Mouse (Mus musculus) embryonic stem cell, embryonic (primary cell): ENCODE results near the gene Coro1a.
"Not testable (repeated sequence)": the region's sequence is repeated elsewhere in the genome, so short reads cannot be mapped to it uniquely, and the experiment has no call there.

Experiments
- CTCF ChIA-PET, 4 experiments: fragments of 300-600 bp in 2 of 4; fragments of 350-600 bp in 2 of 4; sonication (Branson Sonifier 250); formaldehyde crosslinking; loops; one replicate each; lab custom pipeline; 2022; ENCODE audit warnings: inconsistent platforms in 2 of 4; lab: Charles Lee
- POLR2A ChIA-PET, 4 experiments: fragments of 300-600 bp in 2 of 4; fragments of 350-600 bp in 2 of 4; sonication (Branson Sonifier 250); formaldehyde crosslinking; loops; one replicate each; lab custom pipeline; 2022; ENCODE audit warnings: antibody characterized with exemption in 4 of 4, inconsistent platforms in 1 of 4; lab: Charles Lee

Coro1a gene

GRCm38 (mm10) chr7:126697838-126698237 lies 9.7 kb downstream of the Coro1a start:
- POLR2A ChIA-PET = interaction anchor here (0.6 to 3.1 kb wide), 8 partner anchors 38 to 529 kb away, joined by 3 to 14 read pairs (median 4); partner anchors contain the start of genes Apobr (in 1 of the 4) and Eif3c (in 1 of the 4)
- CTCF ChIA-PET = interaction anchor here in 1 of 4 experiments (1.4 kb wide), 1 partner anchor 110 kb away, joined by 4 read pairs; no protein-coding TSS in a partner anchor

- ChIA-PET POLR2A (interaction anchor here in 3 of 4 experiments (0.6 to 3.1 kb wide), 13 partner anchors 8 to 510 kb away, joined by 3 to 14 read pairs (median 3); partner anchors contain the start of genes Apobr (in 1 of the 3), Eif3c (in 1 of the 3) and Sh2b1 (in 1 of the 3)), CTCF (interaction anchor here in 2 of 4 experiments (0.5 to 1.5 kb wide), 8 partner anchors 20 to 529 kb away, joined by 3 to 4 read pairs (median 3); no protein-coding TSS in a partner anchor)
Observed at GRCm38 (mm10) chr7:126696886-126697285, 10.7 kb downstream of the Coro1a start.

GRCm38 (mm10) chr7:126696303-126696702 lies 11.3 kb downstream of the Coro1a start:
- POLR2A ChIA-PET = interaction anchor here (0.6 to 3.1 kb wide), 12 partner anchors 8 to 511 kb away, joined by 3 to 14 read pairs (median 3); partner anchors contain the start of genes Apobr (in 1 of the 4), Coro1a (in 1 of the 4), Eif3c (in 1 of the 4) and Sh2b1 (in 1 of the 4)
- CTCF ChIA-PET = interaction anchor here in 2 of 4 experiments (0.5 to 1.5 kb wide), 7 partner anchors 20 to 530 kb away, joined by 3 to 4 read pairs (median 3); no protein-coding TSS in a partner anchor

- ChIA-PET CTCF (interaction anchor here in 2 of 4 experiments (0.9 to 1.5 kb wide), 4 partner anchors 21 to 408 kb away, joined by 3 read pairs; no protein-coding TSS in a partner anchor), POLR2A (interaction anchor here in 3 of 4 experiments (0.6 to 3.1 kb wide), 9 partner anchors 9 to 512 kb away, joined by 3 to 14 read pairs (median 3); partner anchors contain the start of genes Apobr (in 1 of the 3), Coro1a (in 1 of the 3), Eif3c (in 1 of the 3) and Sh2b1 (in 1 of the 3))
Observed at GRCm38 (mm10) chr7:126695631-126696207, 11.9 kb downstream of the Coro1a start, which contains the start of gene Slx1b. Slx1b (minus strand) TSS chr7:126695784.

- POLR2A ChIA-PET = interaction anchor here in 2 of 4 experiments (0.9 to 6.0 kb wide), 15 partner anchors 9 to 423 kb away, joined by 3 to 60 read pairs (median 6); partner anchors contain the start of genes Apobr (in 1 of the 2), Cln3 (in 1 of the 2), Coro1a (in 1 of the 2) and Sbk1 (in 1 of the 2)
- CTCF ChIA-PET = interaction anchor here in 2 of 4 experiments (0.9 to 2.6 kb wide), 5 partner anchors 9 to 108 kb away, joined by 4 to 22 read pairs (median 8); partner anchors contain the start of gene Sgf29 (in 2 of the 2)
Observed at GRCm38 (mm10) chr7:126695210-126695611, 12.4 kb downstream of the Coro1a start, which contains the start of gene Bola2. Bola2 (plus strand) TSS chr7:126695401.

GRCm38 (mm10) chr7:126694441-126695051 lies 13.0 kb downstream of the Coro1a start:
- ChIA-PET CTCF (interaction anchor here (0.6 to 2.6 kb wide), 15 partner anchors 10 to 157 kb away, joined by 3 to 22 read pairs (median 4); partner anchors contain the start of gene Sgf29 (in 3 of the 4)), POLR2A (interaction anchor here in 3 of 4 experiments (0.7 to 6.0 kb wide), 27 partner anchors 8 to 423 kb away, joined by 3 to 60 read pairs (median 4); partner anchors contain the start of genes Sgf29 (in 2 of the 3), Apobr (in 1 of the 3), Cln3 (in 1 of the 3) and Coro1a (in 1 of the 3))

DNA sequence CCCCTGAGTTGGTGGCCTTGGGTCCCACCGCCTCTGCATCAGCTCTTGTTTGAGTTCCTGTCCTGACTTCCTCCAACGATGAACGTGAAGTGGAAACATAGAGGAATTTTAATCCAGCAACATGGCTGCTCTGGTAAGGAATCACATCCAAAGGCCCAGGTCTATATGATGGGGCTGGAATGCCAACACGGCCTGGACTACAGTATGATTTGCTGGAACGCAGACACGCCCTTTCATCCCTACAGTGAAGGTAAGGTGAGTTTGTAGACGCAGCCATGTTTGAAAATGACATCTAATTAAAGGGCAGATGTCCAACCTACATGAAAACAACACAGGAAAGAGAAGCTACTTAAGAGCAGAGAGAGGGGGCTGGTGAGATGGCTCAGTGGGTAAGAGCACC lies 13.8 kb downstream of the Coro1a start:
- POLR2A ChIA-PET = interaction anchor here in 3 of 4 experiments (0.5 to 6.0 kb wide), 54 partner anchors 10 to 1334 kb away, joined by 3 to 60 read pairs (median 4); partner anchors contain the start of genes Sgf29 (in 3 of the 3), Sh2b1 (in 2 of the 3), Apobr (in 1 of the 3) and Coro1a (in 1 of the 3)

DNA sequence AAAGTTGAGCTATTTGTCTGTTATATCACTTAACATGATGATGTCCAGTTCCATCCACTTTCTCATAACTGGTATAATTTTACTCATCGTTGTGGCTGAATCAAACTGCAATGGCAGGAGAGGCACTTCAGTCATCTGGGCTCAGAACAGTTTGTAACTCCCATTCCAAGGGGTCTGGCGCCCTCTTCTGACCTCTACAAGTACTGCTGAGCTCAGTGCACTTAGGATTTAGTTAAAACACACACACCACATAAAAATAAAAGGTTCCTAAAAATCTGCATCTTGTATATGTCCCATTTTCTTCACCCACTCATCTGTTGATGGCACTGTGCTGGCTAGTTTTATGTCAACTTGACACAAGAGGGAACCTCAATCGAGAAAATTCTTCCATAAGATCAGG lies 14.3 kb downstream of the Coro1a start:
- ChIA-PET CTCF (interaction anchor here (0.6 to 2.6 kb wide), 52 partner anchors 9 to 567 kb away, joined by 3 to 46 read pairs (median 4); partner anchors contain the start of genes Sgf29 (in 3 of the 4), Dctpp1 (in 1 of the 4), Eif3c (in 1 of the 4) and Pagr1a (in 1 of the 4)), POLR2A (interaction anchor here (0.5 to 6.0 kb wide), 53 partner anchors 10 to 1335 kb away, joined by 3 to 60 read pairs (median 4); partner anchors contain the start of genes Sgf29 (in 3 of the 4), Sh2b1 (in 2 of the 4), Eif3c (in 1 of the 4) and Sult1a1 (in 1 of the 4))

More for the DNA sequence above, 13.8 kb downstream of the Coro1a start:
- CTCF ChIA-PET = interaction anchor here (0.6 to 2.6 kb wide), 47 partner anchors 10 to 567 kb away, joined by 3 to 46 read pairs (median 4); partner anchors contain the start of genes Sgf29 (in 3 of the 4), Dctpp1 (in 1 of the 4), Eif3c (in 1 of the 4) and Pagr1a (in 1 of the 4)

DNA sequence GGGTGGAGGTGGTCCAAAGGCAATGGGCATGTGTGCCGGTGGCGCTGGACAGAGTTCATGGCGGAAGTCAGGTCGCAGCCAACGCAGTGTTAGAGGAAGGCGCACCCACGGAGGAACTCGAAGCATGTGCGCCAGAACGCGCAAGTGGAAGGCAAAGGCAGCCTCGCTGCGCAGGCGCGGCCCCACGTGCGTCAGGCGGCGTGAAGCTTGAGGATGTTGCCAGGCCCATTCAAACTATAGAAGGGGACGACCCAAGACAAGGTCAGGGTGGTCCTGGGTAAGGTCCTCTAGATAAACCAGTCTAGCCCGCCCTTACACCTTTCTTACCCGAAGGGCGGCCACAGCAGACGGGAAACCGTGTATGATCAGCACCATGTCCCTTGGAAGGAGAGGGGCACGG lies 15.2 kb downstream of the Coro1a start:
- ChIA-PET POLR2A (interaction anchor here in 2 of 4 experiments (0.8 to 6.0 kb wide), 20 partner anchors 8 to 128 kb away, joined by 3 to 60 read pairs (median 4); partner anchors contain the start of genes Sgf29 (in 2 of the 2), Sult1a1 (in 2 of the 2) and Eif3c (in 1 of the 2)), CTCF (interaction anchor here in 2 of 4 experiments (0.6 to 2.5 kb wide), 10 partner anchors 9 to 329 kb away, joined by 3 to 10 read pairs (median 3); partner anchors contain the start of gene Sgf29 (in 1 of the 2))

GRCm38 (mm10) chr7:126691676-126692075 lies 15.9 kb downstream of the Coro1a start:
- ChIA-PET CTCF (interaction anchor here in 3 of 4 experiments (0.5 to 2.5 kb wide), 7 partner anchors 12 to 160 kb away, joined by 3 to 10 read pairs (median 4); partner anchors contain the start of gene Sgf29 (in 1 of the 3)), POLR2A (interaction anchor here in 3 of 4 experiments (0.5 to 6.0 kb wide), 15 partner anchors 9 to 415 kb away, joined by 3 to 60 read pairs (median 4); partner anchors contain the start of genes Sgf29 (in 2 of the 3), Hirip3 (in 1 of the 3), Ino80e (in 1 of the 3) and Sult1a1 (in 1 of the 3))

DNA sequence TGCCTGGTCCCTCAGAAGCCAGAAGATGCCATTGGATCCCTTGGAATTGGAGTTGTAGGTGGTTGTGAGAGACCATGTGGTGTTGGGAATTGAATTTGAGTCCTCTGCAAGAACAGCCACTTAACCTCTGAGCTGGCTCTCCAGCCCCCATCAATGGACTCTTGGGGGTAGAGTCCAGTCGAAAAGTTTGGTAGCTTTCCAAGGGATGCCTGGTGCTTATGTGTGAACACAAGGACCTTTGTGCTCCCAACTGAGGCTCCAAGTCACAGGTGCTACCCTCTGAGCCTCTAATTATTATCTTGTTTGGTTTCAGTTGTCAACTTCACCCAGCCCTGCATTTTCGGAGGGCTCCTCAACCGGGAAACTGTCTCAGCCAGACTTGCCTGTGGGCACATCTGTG lies 16.9 kb downstream of the Coro1a start:
- ChIA-PET POLR2A (interaction anchor here in 3 of 4 experiments (0.5 to 6.0 kb wide), 9 partner anchors 9 to 544 kb away, joined by 3 to 60 read pairs (median 7); partner anchors contain the start of genes Sgf29 (in 2 of the 3) and Sult1a1 (in 1 of the 3)), CTCF (interaction anchor here in 1 of 4 experiments (1.5 kb wide), 1 partner anchor 11 kb away, joined by 3 read pairs; no protein-coding TSS in a partner anchor)

- ChIA-PET CTCF (interaction anchor here in 1 of 4 experiments (0.6 kb wide), 1 partner anchor 212 kb away, joined by 3 read pairs; no protein-coding TSS in a partner anchor), POLR2A (interaction anchor here in 2 of 4 experiments (0.5 to 1.3 kb wide), 4 partner anchors 16 to 122 kb away, joined by 3 to 5 read pairs (median 3); no protein-coding TSS in a partner anchor)
Observed at GRCm38 (mm10) chr7:126689021-126689420, 18.6 kb downstream of the Coro1a start.

DNA sequence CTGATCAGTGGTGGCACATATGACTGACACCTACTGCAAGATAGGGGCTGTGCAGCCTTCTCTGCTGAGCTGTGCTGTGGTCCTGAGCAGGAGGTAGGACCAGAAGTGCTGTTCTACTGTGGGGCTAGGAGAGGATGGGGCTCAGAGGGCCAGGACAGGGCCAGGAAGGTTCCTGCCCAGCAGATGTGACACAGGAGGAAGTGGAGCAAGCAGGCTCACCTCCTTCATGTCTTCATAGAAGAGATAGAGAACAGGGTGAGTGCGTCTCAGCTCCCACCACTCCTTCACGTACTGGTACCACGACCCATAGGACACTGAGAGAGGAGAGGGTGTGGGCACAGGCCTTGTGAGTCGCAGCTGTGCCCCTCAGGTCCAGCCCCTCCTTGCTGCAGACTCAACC lies 19.4 kb downstream of the Coro1a start:
- CTCF ChIA-PET, POLR2A ChIA-PET: not testable (repeated sequence)

DNA sequence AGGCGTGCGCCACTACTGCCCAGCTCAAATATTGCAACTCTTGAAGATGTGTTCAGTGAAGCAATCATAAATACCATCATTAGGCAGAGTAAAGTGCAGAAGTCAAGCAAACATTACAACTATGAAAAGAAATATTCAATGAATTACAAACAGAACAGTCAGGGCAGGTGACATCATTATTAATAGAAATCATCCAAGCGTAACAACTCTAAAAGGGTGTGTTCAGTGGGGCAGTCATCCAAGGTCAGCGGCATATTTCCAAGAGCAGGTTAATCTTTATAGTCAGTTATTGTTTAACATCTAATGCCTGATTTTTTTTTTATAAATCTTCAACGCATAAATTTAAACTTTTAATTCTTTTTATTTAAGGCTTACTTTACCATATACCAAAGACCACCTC lies 26.4 kb downstream of the Coro1a start:
- CTCF ChIA-PET = no interaction called here
- POLR2A ChIA-PET = interaction anchor here in 3 of 4 experiments (0.5 to 5.1 kb wide), 6 partner anchors 11 to 96 kb away, joined by 3 to 51 read pairs (median 4); partner anchors contain the start of genes Sgf29 (in 2 of the 3) and Bola2 (in 1 of the 3)

- POLR2A ChIA-PET = interaction anchor here in 3 of 4 experiments (0.6 to 5.1 kb wide), 10 partner anchors 13 to 1192 kb away, joined by 3 to 51 read pairs (median 6); partner anchors contain the start of genes Bola2 (in 1 of the 3), Eif3c (in 1 of the 3) and Sgf29 (in 1 of the 3)
- CTCF ChIA-PET = interaction anchor here in 3 of 4 experiments (0.7 to 1.4 kb wide), 6 partner anchors 11 to 92 kb away, joined by 3 to 7 read pairs (median 3); no protein-coding TSS in a partner anchor
Observed at GRCm38 (mm10) chr7:126679683-126680082, 27.9 kb downstream of the Coro1a start.
